Mouse (Mus musculus): ENCODE results near the gene Ryr2. TPM values are rescaled to one million over a fixed set of nuclear protein-coding genes. Genes with fewer than 3 reads are reported as not detected.
"Not testable (repeated sequence)": the region's sequence is repeated elsewhere in the genome, so short reads cannot be mapped to it uniquely, and the experiment has no call there.

Gene Ryr2
- total RNA-seq (2021) = 100 to 1,000 TPM; 132 to 134 TPM

DNA sequence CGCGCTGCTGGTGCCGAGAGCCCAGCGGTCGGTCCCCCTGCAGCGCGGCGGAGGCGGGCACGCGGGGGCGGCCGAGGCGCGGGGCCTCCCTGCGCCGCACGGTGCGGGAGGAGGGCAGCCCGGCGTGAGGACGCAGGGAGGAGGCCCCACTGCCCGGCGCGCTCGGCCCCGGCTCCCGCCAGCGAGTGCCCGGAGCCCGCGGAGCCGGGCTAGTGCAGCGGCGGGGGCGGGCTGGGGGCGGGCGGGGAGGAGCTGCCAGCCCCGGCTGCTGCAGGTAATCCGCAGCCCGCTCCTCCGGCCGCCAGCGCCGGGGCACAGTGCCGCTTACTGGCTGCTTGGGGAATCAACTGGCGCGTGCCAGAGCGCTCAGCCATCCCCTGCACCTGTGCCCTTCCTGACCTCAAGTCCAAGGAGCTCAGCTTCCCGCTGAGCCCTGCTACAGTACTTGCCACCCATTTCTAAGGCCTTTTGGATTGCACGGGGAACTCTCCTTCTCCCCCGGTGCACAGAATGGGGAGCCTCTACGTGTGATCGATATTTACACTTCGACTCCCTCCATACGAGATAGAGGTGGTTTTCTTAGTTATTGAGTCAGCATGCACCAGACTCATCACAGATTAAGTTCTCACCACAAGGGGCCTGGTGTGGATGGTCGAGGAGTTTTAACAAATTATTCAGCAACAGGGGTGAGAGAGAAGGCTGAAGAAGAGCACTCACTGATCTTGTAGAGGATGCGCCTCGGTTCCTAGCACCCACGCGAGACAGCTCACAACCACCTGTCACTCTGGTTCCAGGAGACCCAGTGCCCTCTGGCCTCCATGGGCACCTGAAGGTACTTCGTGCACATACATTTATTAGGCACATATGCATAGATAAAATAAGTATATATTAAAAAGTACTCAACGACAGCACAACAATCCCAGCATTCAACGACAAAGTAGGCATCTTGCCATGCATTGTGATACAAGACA, at the start of gene Ryr2:
Ryr2 (minus strand) TSS at position 284 of the 971 bp plus-strand sequence.
- intact Hi-C loops (cut with DNase I) = loop anchor here (5.0 to 10.0 kb wide), 3 partner anchors 60 to 345 kb away; no protein-coding TSS in a partner anchor
- DNase-seq (ENCODE audit: extremely low spot score in 1 of 2, low spot score in 2 of 2) = peak; percentile 52 to 75

DNA sequence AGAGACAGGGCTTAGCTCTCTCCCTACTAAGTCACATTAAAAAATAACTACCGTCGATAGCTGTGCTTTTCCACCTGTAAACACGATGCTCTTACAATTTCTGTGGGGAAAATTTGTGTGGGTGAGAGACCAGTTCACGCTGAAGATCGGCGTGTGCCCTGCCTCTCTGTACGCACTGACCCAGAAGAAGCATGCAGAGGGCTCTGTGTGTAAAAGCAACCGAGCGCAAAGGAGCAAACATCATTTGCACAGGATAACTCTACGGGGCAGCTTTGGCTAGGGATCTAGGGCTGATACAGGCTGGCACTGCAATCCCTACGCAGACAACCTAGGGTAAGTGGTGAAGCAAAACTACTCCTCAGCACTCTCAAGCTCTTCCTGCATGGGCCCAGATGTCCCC, 47.2 kb upstream of the Ryr2 start:
- DNase-seq (ENCODE audit: extremely low spot score in 1 of 2, low spot score in 2 of 2) = no peak
- intact Hi-C loops (cut with DNase I) = no loop called here

GRCm38 (mm10) chr13:12146918-12147507, 40.3 kb upstream of the Ryr2 start:
- intact Hi-C loops (cut with DNase I) = no loop called here
- DNase-seq (ENCODE audit: extremely low spot score in 1 of 2, low spot score in 2 of 2) = no peak

DNA sequence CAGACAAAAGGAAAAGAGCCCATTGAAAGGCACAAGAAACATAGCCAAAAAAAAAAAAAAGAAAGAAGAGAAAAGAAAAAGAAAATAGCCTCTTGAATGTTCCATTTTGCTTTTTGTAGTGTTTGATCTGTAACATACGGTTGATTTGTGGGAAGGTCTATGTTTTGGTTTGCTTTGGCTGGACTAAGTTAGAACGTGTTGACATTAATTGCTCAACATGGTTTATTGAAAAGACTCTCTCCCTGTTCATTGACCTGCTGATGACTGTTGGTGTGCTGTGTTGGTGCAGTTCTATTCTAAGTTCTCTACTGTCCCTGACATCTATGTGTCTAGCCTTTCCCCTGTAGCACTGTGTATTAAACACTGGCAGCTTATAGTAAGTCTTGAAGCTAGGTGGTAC, 39.7 kb upstream of the Ryr2 start:
- no peak for DNase-seq (ENCODE audit: extremely low spot score in 1 of 2, low spot score in 2 of 2)
- intact Hi-C loops (cut with DNase I) = no loop called here

DNA sequence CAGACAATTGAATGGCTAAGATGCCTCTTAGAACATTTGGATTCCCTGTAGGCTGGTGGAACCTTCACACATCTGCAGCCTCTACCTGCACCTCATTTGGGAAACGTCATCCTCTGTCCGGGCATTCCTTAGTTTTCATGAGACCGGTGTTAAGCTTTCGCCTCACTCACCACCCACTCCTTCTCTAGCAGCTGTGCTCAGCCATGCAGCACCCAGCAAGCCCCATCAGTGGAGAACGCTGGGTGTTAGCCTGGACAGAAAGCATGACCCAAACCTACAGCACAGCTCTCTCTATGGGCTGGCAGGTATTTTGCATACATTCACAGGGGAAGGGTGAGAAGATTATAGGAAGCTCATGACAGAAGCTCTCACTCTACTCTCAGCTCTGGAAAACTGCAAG, 36.6 kb upstream of the Ryr2 start:
- intact Hi-C loops (cut with DNase I) = no loop called here

DNA sequence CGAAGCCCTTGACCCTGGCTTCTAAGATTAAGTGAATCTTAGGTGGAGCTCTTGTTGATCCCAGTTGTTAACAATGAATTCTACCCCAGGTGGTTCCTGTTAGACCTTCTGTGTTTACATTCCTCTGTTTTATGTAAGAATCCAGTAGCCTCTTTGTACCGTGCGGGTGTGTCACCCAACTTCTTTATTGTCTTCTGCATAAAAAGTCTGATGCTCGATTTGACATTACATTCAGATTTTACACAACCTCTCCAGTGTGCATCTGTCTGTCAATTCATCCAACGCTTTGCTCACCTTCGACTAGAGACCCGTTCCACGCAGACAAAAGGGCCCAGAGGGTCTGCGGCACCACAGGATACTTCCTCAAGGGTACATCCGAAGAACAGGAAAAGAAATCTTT, 29.7 kb upstream of the Ryr2 start:
- DNase-seq (ENCODE audit: extremely low spot score in 1 of 2, low spot score in 2 of 2); intact Hi-C loops (cut with DNase I): not testable (repeated sequence)

More for the DNA sequence above, 36.6 kb upstream of the Ryr2 start:
- no peak for DNase-seq (ENCODE audit: extremely low spot score in 1 of 2, low spot score in 2 of 2)

GRCm38 (mm10) chr13:12133549-12133948, 26.8 kb upstream of the Ryr2 start:
- DNase-seq (ENCODE audit: extremely low spot score in 1 of 2, low spot score in 2 of 2) = no peak
- intact Hi-C loops (cut with DNase I) = no loop called here

DNA sequence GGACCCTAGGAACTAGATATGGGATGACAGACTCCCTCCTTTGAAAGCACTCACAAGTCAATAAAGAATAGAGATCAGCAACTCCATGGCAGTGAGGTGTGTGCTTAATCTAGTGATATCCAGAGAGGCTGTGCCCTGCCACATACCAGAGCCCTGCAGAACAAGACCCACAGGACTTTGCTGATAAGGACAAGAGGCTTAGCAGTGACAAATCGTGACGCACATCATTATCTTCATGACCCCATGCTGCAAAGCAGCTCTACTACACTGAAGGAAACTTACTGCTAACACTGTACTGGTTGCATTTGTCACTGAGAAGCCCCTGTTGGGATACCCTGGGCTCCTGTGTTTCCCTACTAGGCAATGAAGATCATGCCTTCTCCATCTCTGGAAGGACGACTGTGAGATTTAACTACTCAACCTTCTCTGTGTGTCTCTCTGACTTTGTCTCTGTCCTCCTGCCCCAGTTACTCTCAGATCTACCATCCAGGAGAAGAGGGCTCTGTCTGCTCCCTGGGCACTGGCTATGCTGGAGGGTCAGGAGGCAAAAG, 25.5 kb upstream of the Ryr2 start:
- intact Hi-C loops (cut with DNase I) = no loop called here
- no peak for DNase-seq (ENCODE audit: extremely low spot score in 1 of 2, low spot score in 2 of 2)

DNA sequence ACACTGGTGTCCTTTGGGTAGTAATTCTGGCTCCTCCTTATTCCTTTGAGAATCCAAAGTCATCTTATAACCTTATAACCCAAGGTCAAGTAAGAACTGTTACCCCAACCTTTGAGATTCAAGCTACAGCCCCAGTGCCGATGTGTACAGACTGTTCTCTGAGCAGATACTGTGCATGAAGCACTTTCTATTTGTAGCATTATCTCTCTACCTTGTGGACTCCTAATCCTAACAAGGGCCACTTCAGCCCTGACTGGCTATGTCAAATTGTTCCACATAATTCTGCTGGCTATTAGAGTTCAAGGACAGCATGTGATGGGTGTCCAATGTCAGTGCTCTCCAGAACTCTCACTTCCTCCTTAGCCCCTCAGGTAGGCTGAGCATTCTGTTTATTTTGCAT, 22.4 kb upstream of the Ryr2 start:
- DNase-seq (ENCODE audit: extremely low spot score in 1 of 2, low spot score in 2 of 2) = no peak
- intact Hi-C loops (cut with DNase I) = no loop called here

GRCm38 (mm10) chr13:12126099-12126498, 19.4 kb upstream of the Ryr2 start:
- no peak for DNase-seq (ENCODE audit: extremely low spot score in 1 of 2, low spot score in 2 of 2)
- intact Hi-C loops (cut with DNase I) = no loop called here

DNA sequence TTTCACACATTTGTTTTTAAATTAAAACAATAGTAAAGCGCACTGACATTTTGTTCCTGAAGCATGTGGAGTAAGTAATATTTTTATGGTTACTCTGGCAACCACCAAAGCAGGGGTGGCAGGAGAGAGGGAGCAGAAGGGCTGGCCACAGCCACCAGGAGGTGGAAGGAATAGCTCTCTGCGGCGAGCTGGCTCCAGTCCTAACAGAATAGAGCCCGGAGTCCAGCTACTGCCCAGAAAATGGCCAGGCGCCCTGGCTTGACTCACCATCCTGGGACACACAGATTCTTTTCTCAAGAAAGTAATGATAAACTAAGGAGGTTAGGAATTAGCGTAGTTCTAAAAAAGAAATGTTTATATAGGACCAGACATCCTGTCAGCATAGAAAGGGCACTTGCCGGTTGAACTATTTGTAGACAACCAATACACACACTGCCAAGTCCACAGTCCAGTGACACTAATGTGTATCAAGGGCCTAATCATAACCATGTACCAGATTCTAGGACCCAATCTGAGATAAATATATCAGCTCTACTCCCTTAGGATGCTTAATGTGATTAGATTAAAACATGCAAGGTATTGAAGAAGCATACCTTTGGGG, 18.3 kb upstream of the Ryr2 start:
- DNase-seq (ENCODE audit: extremely low spot score in 1 of 2, low spot score in 2 of 2) = peak; percentile 18 to 44
- intact Hi-C loops (cut with DNase I) = no loop called here

- intact Hi-C loops (cut with DNase I) = no loop called here
- DNase-seq (ENCODE audit: extremely low spot score in 1 of 2, low spot score in 2 of 2) = no peak
Measured at GRCm38 (mm10) chr13:12115551-12115950, 8.8 kb upstream of the Ryr2 start.

DNA sequence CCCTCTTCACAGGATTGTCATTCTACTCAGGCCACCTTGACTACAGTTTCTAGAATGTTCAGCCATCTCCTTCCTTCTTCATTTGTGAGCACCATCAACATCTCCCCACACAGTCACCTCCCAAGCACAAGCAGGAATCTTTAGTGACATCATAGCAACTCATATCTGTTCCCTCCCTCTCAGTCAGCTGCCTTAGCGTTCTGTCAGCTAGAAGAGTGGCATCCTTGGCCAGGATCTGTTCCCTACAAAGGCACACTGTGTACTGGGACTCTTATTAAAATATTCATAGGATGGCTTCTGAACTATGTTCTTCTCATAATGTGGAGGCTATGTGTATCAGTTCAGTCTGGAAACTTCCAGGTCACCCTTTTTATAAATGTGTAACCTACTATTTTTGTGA, 8.1 kb upstream of the Ryr2 start:
- DNase-seq (ENCODE audit: extremely low spot score in 1 of 2, low spot score in 2 of 2) = no peak
- intact Hi-C loops (cut with DNase I) = no loop called here

GRCm38 (mm10) chr13:12108955-12109354, 2.2 kb upstream of the Ryr2 start:
- intact Hi-C loops (cut with DNase I) = loop anchor here (5.0 to 10.0 kb wide), 3 partner anchors 58 to 347 kb away; no protein-coding TSS in a partner anchor
- no peak for DNase-seq (ENCODE audit: extremely low spot score in 1 of 2, low spot score in 2 of 2)

DNA sequence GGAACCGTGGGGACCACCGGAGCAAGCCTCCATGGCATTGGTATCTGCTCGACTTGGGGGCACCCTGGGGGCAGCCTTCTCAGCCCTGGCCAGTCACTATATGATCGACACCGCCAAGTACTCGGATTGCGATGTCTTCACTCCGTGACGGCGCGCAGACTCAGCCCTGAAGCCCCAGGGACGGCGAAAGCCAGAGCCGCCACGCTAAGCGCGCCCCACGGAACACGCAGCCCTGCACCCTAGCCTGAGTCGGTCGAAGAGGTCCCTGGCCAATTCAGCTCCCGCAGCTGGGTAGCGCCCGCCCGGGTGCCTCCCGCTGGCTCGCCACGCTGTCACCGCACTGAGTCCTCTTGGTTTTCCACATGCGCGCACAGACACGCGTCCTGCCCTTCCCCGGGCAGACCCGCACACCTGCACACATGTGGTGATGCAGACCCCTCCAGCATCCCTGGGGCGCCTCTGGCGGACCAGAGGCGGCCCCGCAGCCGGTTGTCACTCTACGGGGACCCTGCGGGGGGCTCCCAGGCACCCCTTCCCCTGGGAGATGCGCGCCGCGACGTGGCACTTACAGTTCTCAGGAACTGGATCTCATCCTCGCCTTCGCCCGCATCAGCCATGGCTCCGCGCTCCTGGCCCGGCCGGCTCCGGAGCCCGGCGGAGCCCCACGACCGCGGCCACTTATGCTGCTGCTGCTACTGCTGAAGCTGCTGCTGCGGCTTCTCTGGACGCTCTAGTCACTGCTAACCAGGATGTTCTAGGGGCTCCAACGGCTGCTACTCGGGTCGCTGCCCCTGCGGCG, 716 bp downstream of the Ryr2 start:
- intact Hi-C loops (cut with DNase I) = loop anchor here (5.0 to 10.0 kb wide), 3 partner anchors 61 to 344 kb away; no protein-coding TSS in a partner anchor
- DNase-seq (ENCODE audit: extremely low spot score in 1 of 2, low spot score in 2 of 2) = peak; percentile 23 to 65

- intact Hi-C loops (cut with DNase I) = loop anchor here (5.0 to 10.0 kb wide), 3 partner anchors 62 to 343 kb away; no protein-coding TSS in a partner anchor
- peak in 1 of 2 experiments; percentile 40 for DNase-seq (ENCODE audit: extremely low spot score in 1 of 2, low spot score in 2 of 2)
Measured at GRCm38 (mm10) chr13:12105231-12105829, 1.4 kb downstream of the Ryr2 start.

DNA sequence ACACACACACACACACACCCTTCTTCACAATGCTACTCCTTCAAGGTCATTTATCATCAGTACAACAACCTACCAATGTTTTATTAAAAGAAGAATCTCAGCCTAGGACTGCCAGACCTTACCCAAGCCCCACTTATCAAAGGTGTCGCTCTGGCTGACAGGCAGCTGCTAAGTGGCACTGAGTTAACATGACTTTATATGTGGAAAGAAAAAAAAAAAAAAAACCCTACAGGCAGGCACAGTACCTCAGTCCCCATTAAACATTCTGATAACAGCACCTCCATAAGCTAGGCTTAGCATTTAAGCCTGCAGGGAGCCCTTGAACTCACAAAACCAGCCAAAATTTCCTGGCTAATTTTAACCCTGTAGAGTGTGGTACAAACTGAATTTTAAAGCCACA, 2.4 kb downstream of the Ryr2 start:
- intact Hi-C loops (cut with DNase I) = loop anchor here (10.0 kb wide), 1 partner anchor 240 kb away; no protein-coding TSS in a partner anchor
- no peak for DNase-seq (ENCODE audit: extremely low spot score in 1 of 2, low spot score in 2 of 2)

DNA sequence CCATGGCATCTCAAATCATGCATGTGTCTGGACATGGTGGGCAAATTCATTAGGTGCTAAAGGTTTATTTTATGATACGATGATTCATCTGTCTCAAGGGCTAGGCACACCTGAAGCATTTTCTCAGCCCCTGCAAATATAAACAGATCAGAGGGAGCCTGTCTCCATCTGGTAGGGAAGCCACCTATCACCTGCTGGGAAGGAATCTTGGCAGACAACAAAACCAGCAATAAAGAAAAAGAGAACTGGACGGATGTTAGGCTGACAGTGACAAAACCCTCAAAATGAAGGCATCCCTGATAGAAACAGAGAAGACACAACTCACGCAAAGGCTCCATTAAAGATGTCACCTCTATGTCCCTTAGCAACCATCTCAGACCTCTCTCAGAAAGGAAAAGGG, 3.7 kb downstream of the Ryr2 start:
- intact Hi-C loops (cut with DNase I) = loop anchor here (10.0 kb wide), 1 partner anchor 238 kb away; no protein-coding TSS in a partner anchor
- no peak for DNase-seq (ENCODE audit: extremely low spot score in 1 of 2, low spot score in 2 of 2)
